Mouse (Mus musculus): ENCODE measurements around the gene Rbm38.

Rbm38 gene

GRCm38 (mm10) chr2:173020430-173020829 lies at the start of gene Rbm38:
Rbm38 (plus strand) TSS chr2:173020498.
- no peak for DNase-seq (ENCODE audit: low read depth, low spot score)

- DNase-seq (ENCODE audit: low read depth, low spot score): no peak
These were observed 48.4 kb upstream of the Rbm38 start for GRCm38 (mm10) chr2:172971865-172972264.

GRCm38 (mm10) chr2:172973806-172974565 lies 46.3 kb upstream of the Rbm38 start:
- DNase-seq (ENCODE audit: low read depth, low spot score): no peak

- DNase-seq (ENCODE audit: low read depth, low spot score): no peak
These were observed 45.6 kb upstream of the Rbm38 start for GRCm38 (mm10) chr2:172974701-172975100.

- no peak for DNase-seq (ENCODE audit: low read depth, low spot score)
These were observed 45.1 kb upstream of the Rbm38 start for GRCm38 (mm10) chr2:172975159-172975558.

- no peak for DNase-seq (ENCODE audit: low read depth, low spot score)
These were observed 43.5 kb upstream of the Rbm38 start for GRCm38 (mm10) chr2:172976661-172977238.

- peak; percentile 72 for DNase-seq (ENCODE audit: low read depth, low spot score)
These were observed 42.7 kb upstream of the Rbm38 start, which contains the start of gene Spo11 for GRCm38 (mm10) chr2:172977409-172978130. Spo11 (plus strand) TSS chr2:172977700.

- no peak for DNase-seq (ENCODE audit: low read depth, low spot score)
These were observed 42.1 kb upstream of the Rbm38 start for GRCm38 (mm10) chr2:172978131-172978633.

- peak; percentile 64 for DNase-seq (ENCODE audit: low read depth, low spot score)
These were observed 40.5 kb upstream of the Rbm38 start for GRCm38 (mm10) chr2:172979666-172980345.

- DNase-seq (ENCODE audit: low read depth, low spot score): no peak
These were observed 37.3 kb upstream of the Rbm38 start for GRCm38 (mm10) chr2:172982776-172983561.

GRCm38 (mm10) chr2:172990161-172990560 lies 30.1 kb upstream of the Rbm38 start:
- no peak for DNase-seq (ENCODE audit: low read depth, low spot score)

- DNase-seq (ENCODE audit: low read depth, low spot score): peak; percentile 76
These were observed 24.1 kb upstream of the Rbm38 start for GRCm38 (mm10) chr2:172996207-172996606.

- DNase-seq (ENCODE audit: low read depth, low spot score): no peak
These were observed 22.6 kb upstream of the Rbm38 start for GRCm38 (mm10) chr2:172997748-172998147.

- no peak for DNase-seq (ENCODE audit: low read depth, low spot score)
These were observed 21.8 kb upstream of the Rbm38 start for GRCm38 (mm10) chr2:172998478-172998877.

GRCm38 (mm10) chr2:172999630-173000284 lies 20.5 kb upstream of the Rbm38 start, which contains the start of gene Rae1:
Rae1 (plus strand) TSS chr2:173000117.
- DNase-seq (ENCODE audit: low read depth, low spot score): peak; percentile 99

- DNase-seq (ENCODE audit: low read depth, low spot score): peak; percentile 78
These were observed 20.0 kb upstream of the Rbm38 start for GRCm38 (mm10) chr2:173000285-173000652.

- DNase-seq (ENCODE audit: low read depth, low spot score): peak; percentile 19
These were observed 19.4 kb upstream of the Rbm38 start for GRCm38 (mm10) chr2:173000921-173001320.

- no peak for DNase-seq (ENCODE audit: low read depth, low spot score)
These were observed 16.6 kb upstream of the Rbm38 start for GRCm38 (mm10) chr2:173003737-173004136.

GRCm38 (mm10) chr2:173010220-173010717 lies 10.0 kb upstream of the Rbm38 start:
- DNase-seq (ENCODE audit: low read depth, low spot score): peak; percentile 17

- no peak for DNase-seq (ENCODE audit: low read depth, low spot score)
These were observed 8.9 kb upstream of the Rbm38 start for GRCm38 (mm10) chr2:173011440-173011839.
